Mouse (Mus musculus): Measurements from ENCODE around the gene Gm8871.
A peak's percentile ranks its signal among the peaks of the same experiment; 100 is the strongest.
"Not testable (repeated sequence)": the region's sequence is repeated elsewhere in the genome, so short reads cannot be mapped to it uniquely, and the experiment has no call there.

Gene Gm8871

GRCm38 (mm10) chr5:10947505-10947904 lies at the start of gene Gm8871, which contains the start of gene Gm8857:
Gm8871 (plus strand) TSS chr5:10947805.
Gm8857 (plus strand) TSS chr5:10947807.
- DNase-seq = not testable (repeated sequence)

- not testable (repeated sequence) for DNase-seq
These were observed 5.9 kb downstream of the Gm8871 start for GRCm38 (mm10) chr5:10953512-10953911.

- DNase-seq = peak; percentile 0 to 22
These were observed 10.5 kb downstream of the Gm8871 start for GRCm38 (mm10) chr5:10958057-10958456.

Data from kidney, postnatal 25 days (tissue).